Mouse (Mus musculus) liver, embryonic 14.5 days (tissue): Measurements from ENCODE around the gene Nrxn3. TPM values are rescaled to one million over a fixed set of nuclear protein-coding genes. Genes with fewer than 3 reads are reported as not detected.

Source experiments
- ATAC-seq: fragments of 200-750 bp; cut with Nextera tagmentation; 2 replicates; pipeline ENCODE4 v1.8.0; 2017; ENCODE audit warnings: moderate number of reproducible peaks, mild to moderate bottlenecking, moderate library complexity; ENCODE audit not compliant: insufficient read depth
- DNase-seq, 3 experiments: peaks; one replicate each; pipeline ENCODE4 v3.0.0-alpha.2; 2012 to 2013; ENCODE audit warnings: low read depth in 3 of 3, low spot score in 3 of 3
- H3K27ac ChIP-seq: fragments of 300-500 bp; sonication (generic); 2 replicates; pipeline ENCODE4 v1.5.1; 2014; ENCODE audit warnings: moderate library complexity, mild to moderate bottlenecking, control low read depth, inconsistent platforms
- H3K27me3 ChIP-seq: fragments of 300-500 bp; sonication (generic); 2 replicates; pipeline ENCODE4 v1.6.1; 2014; ENCODE audit warnings: mild to moderate bottlenecking, low read length, moderate library complexity; ENCODE audit not compliant: control insufficient read depth, insufficient read depth
- H3K36me3 ChIP-seq: fragments of 300-500 bp; sonication (generic); replicated peaks from 2 replicates; pipeline ENCODE4 v1.6.1; 2014; ENCODE audit warnings: low read depth; ENCODE audit not compliant: control insufficient read depth, insufficient read depth
- H3K4me1 ChIP-seq, 2 experiments: fragments of 200-500 bp in 1 of 2; fragments of 300-500 bp in 1 of 2; sonication (generic) in 1 of 2; replicated peaks; 2 replicates each; pipeline ENCODE4 v1.6.1; 2012 to 2014; ENCODE audit warnings: antibody characterized with exemption in 1 of 2, inconsistent platforms in 1 of 2, low read length in 1 of 2; ENCODE audit not compliant: control insufficient read depth in 2 of 2, insufficient read depth in 2 of 2
- H3K4me2 ChIP-seq: fragments of 300-500 bp; sonication (generic); 2 replicates; pipeline ENCODE4 v1.6.1; 2014; ENCODE audit warnings: low read depth, mild to moderate bottlenecking, control low read depth, moderate library complexity
- H3K4me3 ChIP-seq, 2 experiments: fragments of 200-500 bp in 1 of 2; fragments of 300-500 bp in 1 of 2; sonication (generic) in 1 of 2; 2 replicates each; pipeline ENCODE4 v1.5.1; 2012 to 2014; ENCODE audit warnings: low read depth in 2 of 2, low read length in 2 of 2, mild to moderate bottlenecking in 2 of 2, control low read depth in 1 of 2, inconsistent platforms in 1 of 2, moderate library complexity in 1 of 2; ENCODE audit not compliant: insufficient read depth in 1 of 2
- H3K9ac ChIP-seq: fragments of 300-500 bp; sonication (generic); replicated peaks from 2 replicates; pipeline ENCODE4 v1.6.1; 2014; ENCODE audit warnings: mild to moderate bottlenecking, control low read depth, moderate library complexity
- H3K9me3 ChIP-seq: fragments of 300-500 bp; sonication (generic); 2 replicates; pipeline ENCODE4 v1.6.1; 2016; ENCODE audit warnings: low read length, mixed read lengths; ENCODE audit not compliant: control insufficient read depth
- CTCF ChIP-seq: IDR thresholded peaks from 2 replicates; pipeline ENCODE4 v1.5.1; 2016; ENCODE audit warnings: antibody characterized with exemption, low read depth, control low read depth
- EP300 ChIP-seq: IDR thresholded peaks from 2 replicates; pipeline ENCODE4 v1.6.1; 2016; ENCODE audit warnings: antibody characterized with exemption, low read depth
- WGBS: fragments of 180-500 bp; shearing (Covaris S2); extraction: QIAGEN DNeasy Blood & Tissue Kit; methylation state at CpG from one replicate; pipeline ENCODE4 v1.1.7; 2014; ENCODE audit not compliant: insufficient replicate concordance; 5-methylcytosine and 5-hydroxymethylcytosine counted together
- polyA plus RNA-seq, 2 experiments: library from polyadenylated mRNA; depleted of rRNA in 1 of 2; stranded (reverse) in 1 of 2; unstranded in 1 of 2; fragments of >200 nt; fragmentation: Nextera tagmentation in 1 of 2; extraction: Ambion mirVana in 1 of 2; gene quantifications; 2 replicates each; pipeline versions ENCODE4 v1.2.1 to v1.2.3; 2012 to 2014

The Nrxn3 gene
- polyA plus RNA-seq (2012; rRNA removed) (0.12 and 0.15 TPM in 2 replicates), polyA plus RNA-seq (2014; fragmentation: Nextera tagmentation; extraction: Ambion mirVana) (0.23 and 0.38 TPM in 2 replicates)

- ATAC-seq (no peak), DNase-seq (no peak)
- H3K9me3 ChIP-seq = no peaks in the 10 kb centered on the region
- no peak within 1 kb of the TSS for H3K4me2 ChIP-seq
- H3K36me3 ChIP-seq = no peaks in the 10 kb centered on the region
- H3K4me3 ChIP-seq = no peak within 1 kb of the TSS
- TF ChIP-seq EP300 (no peak), CTCF (no peak)
- no peak within 1 kb of the TSS for H3K27ac ChIP-seq
- WGBS = 2% methylated on average over 9 of the region's 9 CpGs
- H3K4me1 ChIP-seq = no peaks in the 10 kb centered on the region
- no peak within 1 kb of the TSS for H3K9ac ChIP-seq
- no peaks in the 10 kb centered on the region for H3K27me3 ChIP-seq
These were observed at the start of gene Nrxn3 for GRCm38 (mm10) chr12:88722691-88723070. TSS of gene Nrxn3 (plus strand) at chr12:88722876.

GRCm38 (mm10) chr12:88704159-88704846 lies 18.4 kb upstream of the Nrxn3 start:
- H3K4me1 ChIP-seq = no peaks in the 10 kb centered on the region

GRCm38 (mm10) chr12:88705959-88706358 lies 16.7 kb upstream of the Nrxn3 start:
- ATAC-seq (no peak), DNase-seq (no peak)
- Histone ChIP-seq H3K9ac (no peak overlapping the region), H3K4me2 (no peak overlapping the region), H3K9me3 (no peaks in the 10 kb centered on the region), H3K27ac (no peak overlapping the region), H3K4me1 (no peaks in the 10 kb centered on the region), H3K36me3 (no peaks in the 10 kb centered on the region), H3K4me3 (no peak overlapping the region), H3K27me3 (no peaks in the 10 kb centered on the region)
- WGBS = 43% methylated on average over 3 of the region's 3 CpGs
- TF ChIP-seq CTCF (no peak), EP300 (no peak)

More at GRCm38 (mm10) chr12:88704159-88704846, 18.4 kb upstream of the Nrxn3 start:
- DNase-seq = no peak
- H3K4me3 ChIP-seq = no peak overlapping the region
- H3K36me3 ChIP-seq = no peaks in the 10 kb centered on the region
- no peak overlapping the region for H3K9ac ChIP-seq
- H3K4me2 ChIP-seq = no peak overlapping the region
- WGBS = 54% methylated on average over 10 of the region's 10 CpGs
- H3K9me3 ChIP-seq = no peaks in the 10 kb centered on the region
- H3K27me3 ChIP-seq = no peaks in the 10 kb centered on the region
- ATAC-seq = no peak
- no peak overlapping the region for H3K27ac ChIP-seq
- TF ChIP-seq CTCF = no peak
- TF ChIP-seq EP300 = no peak

GRCm38 (mm10) chr12:88707786-88708185 lies 14.9 kb upstream of the Nrxn3 start:
- no peak for TF ChIP-seq EP300
- no peak for TF ChIP-seq CTCF
- Histone ChIP-seq H3K4me2 (no peak overlapping the region), H3K27ac (no peak overlapping the region), H3K4me3 (no peak overlapping the region), H3K9ac (no peak overlapping the region), H3K36me3 (no peaks in the 10 kb centered on the region), H3K4me1 (no peaks in the 10 kb centered on the region), H3K27me3 (no peaks in the 10 kb centered on the region), H3K9me3 (no peaks in the 10 kb centered on the region)
- DNase-seq (no peak), ATAC-seq (no peak)
- 47% methylated on average over 3 of the region's 3 CpGs for WGBS

GRCm38 (mm10) chr12:88709223-88709622 lies 13.5 kb upstream of the Nrxn3 start:
- H3K36me3 ChIP-seq = no peaks in the 10 kb centered on the region
- WGBS = 8% methylated on average over 11 of the region's 11 CpGs
- no peak overlapping the region for H3K27ac ChIP-seq
- no peaks in the 10 kb centered on the region for H3K4me1 ChIP-seq
- H3K9me3 ChIP-seq = no peaks in the 10 kb centered on the region
- no peak overlapping the region for H3K9ac ChIP-seq
- no peak overlapping the region for H3K4me3 ChIP-seq
- H3K27me3 ChIP-seq = no peaks in the 10 kb centered on the region
- DNase-seq (peak in 2 of 3 experiments; percentile 11 to 13), ATAC-seq (no peak)
- TF ChIP-seq CTCF (peak; percentile 40), EP300 (no peak)
- H3K4me2 ChIP-seq = no peak overlapping the region
